Mouse (Mus musculus) neural tube, embryonic 12.5 days (tissue): ENCODE measurements at regions not wholly inside any gene's neighbourhood (a gene's known extent, or its start where the extent isn't known, plus 50 kb on each side); places are given as distances from the start of the nearest gene placed in this dataset.
"Not testable (repeated sequence)": the region's sequence is repeated elsewhere in the genome, so short reads cannot be mapped to it uniquely, and the experiment has no call there.

Experiments used
- ATAC-seq: fragments of 200-750 bp; cut with Nextera tagmentation; 2 replicates; pipeline ENCODE4 v1.8.0; 2017; ENCODE audit warnings: low read depth, mild to moderate bottlenecking, moderate TSS enrichment, moderate library complexity; ENCODE audit not compliant: low FRiP score
- H3K27ac ChIP-seq: fragments of 300-500 bp; sonication (generic); 2 replicates; pipeline ENCODE4 v1.5.1; 2016
- H3K27me3 ChIP-seq: fragments of 300-500 bp; sonication (generic); replicated peaks from 2 replicates; pipeline ENCODE4 v1.6.1; 2016; ENCODE audit warnings: mild to moderate bottlenecking
- H3K36me3 ChIP-seq: fragments of 300-500 bp; sonication (generic); 2 replicates; pipeline ENCODE4 v1.6.1; 2016; ENCODE audit warnings: mild to moderate bottlenecking
- H3K4me1 ChIP-seq: fragments of 300-500 bp; sonication (generic); 2 replicates; pipeline ENCODE4 v1.6.1; 2016
- H3K4me2 ChIP-seq: fragments of 300-500 bp; sonication (generic); replicated peaks from 2 replicates; pipeline ENCODE4 v1.6.1; 2016; ENCODE audit warnings: mild to moderate bottlenecking
- H3K4me3 ChIP-seq: fragments of 300-500 bp; sonication (generic); 2 replicates; pipeline ENCODE4 v1.5.1; 2016
- H3K9ac ChIP-seq: fragments of 300-500 bp; sonication (generic); 2 replicates; pipeline ENCODE4 v1.6.1; 2016; ENCODE audit warnings: mild to moderate bottlenecking
- H3K9me3 ChIP-seq: fragments of 300-500 bp; sonication (generic); 2 replicates; pipeline ENCODE4 v1.6.1; 2016; ENCODE audit warnings: mild to moderate bottlenecking
- WGBS: fragments of 180-500 bp; shearing (Covaris S2); methylation state at CpG from one replicate; pipeline ENCODE4 v1.1.7; 2016; 5-methylcytosine and 5-hydroxymethylcytosine counted together

DNA sequence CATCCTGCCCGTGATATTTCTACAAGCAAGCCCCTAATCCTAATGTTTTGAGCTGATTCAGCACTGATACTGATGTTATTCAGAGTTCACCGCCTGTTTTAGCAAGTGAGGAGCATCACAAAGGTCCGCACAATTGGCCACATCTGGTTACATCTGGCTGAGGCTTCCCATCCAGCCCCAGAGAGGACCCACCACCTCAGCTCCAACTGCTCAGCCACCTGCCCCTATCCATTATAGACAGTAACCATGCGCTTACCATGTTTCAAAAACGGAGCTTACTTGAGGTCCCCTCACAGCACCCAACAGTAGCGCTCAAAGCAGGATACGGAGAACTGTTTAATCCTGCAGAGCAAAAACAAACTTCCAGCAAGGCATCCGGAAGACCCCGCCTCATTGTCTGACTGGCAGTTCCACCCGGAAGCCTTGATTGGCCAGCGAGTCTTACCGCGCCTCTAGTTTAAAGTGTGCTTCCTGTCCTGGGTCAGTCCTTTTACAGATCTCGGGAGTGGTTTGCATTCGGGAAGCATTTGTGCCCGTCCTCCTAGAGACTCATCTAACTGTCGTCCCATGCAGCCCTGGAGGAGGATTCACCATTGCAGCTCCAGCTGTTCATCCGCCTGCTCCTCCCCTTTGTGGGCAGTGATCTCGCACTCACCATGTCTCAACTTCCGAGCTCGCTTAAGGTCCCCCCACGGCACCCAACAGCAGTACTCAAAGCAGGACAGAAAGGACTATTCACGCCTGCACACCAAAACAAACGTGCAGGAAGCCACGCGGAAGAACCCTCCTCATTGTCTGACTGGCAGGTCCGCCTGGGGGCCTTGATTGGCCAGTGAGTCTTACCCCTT is 69.9 kb upstream of the Zfp825 start:
- not testable (repeated sequence) for H3K27me3 ChIP-seq, H3K4me1 ChIP-seq
- 2% methylated on average over 27 of the region's 27 CpGs for WGBS

DNA sequence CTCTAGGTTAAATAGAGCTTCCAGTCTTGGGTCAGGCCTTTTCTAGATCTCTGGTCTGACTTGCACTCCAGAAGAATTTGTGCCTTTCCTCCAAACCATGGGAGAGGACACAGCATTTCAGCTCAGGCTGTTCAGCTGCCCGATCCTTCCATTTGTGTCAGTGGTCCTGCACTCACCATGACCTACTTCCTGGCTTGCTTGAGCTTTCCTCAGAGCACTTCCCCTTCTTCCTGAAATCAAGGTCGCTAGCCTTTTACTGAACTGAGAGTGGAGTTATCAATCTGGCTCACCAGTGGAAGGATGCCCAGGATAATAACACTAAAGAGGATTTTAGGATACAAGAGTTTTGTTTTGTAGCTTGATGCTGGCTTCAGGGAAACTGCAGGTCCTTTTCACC is 70.5 kb upstream of the Zfp825 start:
- H3K9ac ChIP-seq = peak overlapping the region; percentile 52
- not testable (repeated sequence) for H3K9me3 ChIP-seq, H3K27ac ChIP-seq, H3K27me3 ChIP-seq, H3K4me1 ChIP-seq, H3K36me3 ChIP-seq, ATAC-seq
- 17% methylated on average over 2 of the region's 2 CpGs for WGBS
- peak overlapping the region; percentile 53 for H3K4me3 ChIP-seq
- peak overlapping the region; percentile 69 for H3K4me2 ChIP-seq

More for the DNA sequence above, 69.9 kb upstream of the Zfp825 start:
- not testable (repeated sequence) for H3K36me3 ChIP-seq, H3K9me3 ChIP-seq, H3K27ac ChIP-seq
- peak overlapping the region; percentile 69 for H3K4me2 ChIP-seq
- peak; percentile 100 for ATAC-seq
- H3K9ac ChIP-seq = peak overlapping the region; percentile 52
- peak overlapping the region; percentile 53 for H3K4me3 ChIP-seq

DNA sequence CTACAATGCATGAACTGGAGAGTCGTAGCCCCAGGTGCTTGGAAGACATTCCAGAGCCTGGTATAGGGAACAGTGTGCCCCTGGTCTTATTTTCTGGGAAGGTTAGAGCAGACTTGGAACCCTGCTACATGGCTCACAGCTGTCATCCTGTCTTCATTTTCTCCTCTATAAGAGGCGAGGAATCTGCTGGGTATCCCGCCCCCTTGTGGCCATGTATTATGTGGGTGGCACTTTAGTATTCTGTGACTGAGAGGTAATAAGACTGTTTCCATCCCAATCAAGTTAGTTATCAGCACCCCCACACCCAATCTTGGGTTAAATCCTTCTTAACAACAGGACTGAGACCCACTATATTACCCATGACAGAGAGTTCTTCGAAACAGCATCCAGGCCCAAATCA is 69.4 kb upstream of the Erap1 start:
- not testable (repeated sequence) for H3K4me3 ChIP-seq, ATAC-seq, H3K4me1 ChIP-seq, H3K4me2 ChIP-seq, H3K36me3 ChIP-seq, H3K9ac ChIP-seq, H3K27me3 ChIP-seq, H3K9me3 ChIP-seq, H3K27ac ChIP-seq
- 58% methylated on average over 4 of the region's 4 CpGs for WGBS
